Mouse (Mus musculus) macrophage (primary cell): ENCODE measurements around the gene Rtca. TPM values are rescaled to one million over a fixed set of nuclear protein-coding genes. Genes with fewer than 3 reads are reported as not detected.

Experiments used
- H3K27ac ChIP-seq: fragments of 350-480 bp; formaldehyde crosslinking; 2 replicates; pipeline ENCODE4 v1.9.0; 2021
- H3K36me3 ChIP-seq: fragments of 350-480 bp; formaldehyde crosslinking; 2 replicates; pipeline ENCODE4 v1.9.0; 2021; ENCODE audit errors: inconsistent target
- H3K4me3 ChIP-seq: fragments of 350-480 bp; formaldehyde crosslinking; 2 replicates; pipeline ENCODE4 v1.9.0; 2021; ENCODE audit errors: inconsistent target
- H3K79me2 ChIP-seq: fragments of 350-480 bp; formaldehyde crosslinking; 2 replicates; pipeline ENCODE4 v1.9.0; 2021; ENCODE audit errors: inconsistent target
- WGBS: methylation state at CpG from one replicate; pipeline ENCODE4 v1.1.7; 2026; ENCODE audit warnings: inconsistent platforms; ENCODE audit not compliant: missing documents; 5-methylcytosine and 5-hydroxymethylcytosine counted together
- polyA plus RNA-seq: library from polyadenylated mRNA; stranded (reverse); fragments of 250-400 nt; gene quantifications from 3 replicates; pipeline ENCODE4 v1.2.4, GENCODE M21; 2018; ENCODE audit warnings: inconsistent platforms

The Rtca gene
- polyA plus RNA-seq, 1 experiment from 2014 or later = 15.1 TPM

DNA sequence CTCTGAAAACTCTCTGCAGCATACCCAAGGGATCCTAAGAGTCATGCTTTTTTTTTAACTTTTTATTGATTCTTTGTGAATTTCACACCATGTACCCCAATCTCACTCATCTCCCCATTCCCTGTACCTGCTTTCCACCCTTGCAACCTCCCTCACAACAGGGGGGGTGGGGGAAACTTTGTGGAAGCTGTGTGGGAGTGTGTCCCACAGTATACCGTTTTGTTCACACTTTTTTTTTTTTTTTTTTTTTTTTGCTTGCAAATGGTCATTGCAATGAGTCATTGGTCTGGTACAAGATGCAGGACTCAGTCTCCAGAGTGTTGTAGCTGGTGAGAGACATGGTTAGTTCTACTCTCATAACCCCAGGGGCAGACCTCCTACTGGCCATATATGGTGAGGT, 65.2 kb downstream of the Rtca start:
- no CpG with 5 or more reads among the region's 1 CpGs for WGBS
- Histone ChIP-seq H3K36me3 (no peaks in the 10 kb centered on the region), H3K27ac (no peak overlapping the region), H3K79me2 (no peaks in the 10 kb centered on the region), H3K4me3 (no peak overlapping the region)

GRCm38 (mm10) chr3:116441518-116442205, 66.3 kb downstream of the Rtca start:
- H3K27ac ChIP-seq = no peak overlapping the region
- 96% methylated on average over 15 of the region's 15 CpGs for WGBS

DNA sequence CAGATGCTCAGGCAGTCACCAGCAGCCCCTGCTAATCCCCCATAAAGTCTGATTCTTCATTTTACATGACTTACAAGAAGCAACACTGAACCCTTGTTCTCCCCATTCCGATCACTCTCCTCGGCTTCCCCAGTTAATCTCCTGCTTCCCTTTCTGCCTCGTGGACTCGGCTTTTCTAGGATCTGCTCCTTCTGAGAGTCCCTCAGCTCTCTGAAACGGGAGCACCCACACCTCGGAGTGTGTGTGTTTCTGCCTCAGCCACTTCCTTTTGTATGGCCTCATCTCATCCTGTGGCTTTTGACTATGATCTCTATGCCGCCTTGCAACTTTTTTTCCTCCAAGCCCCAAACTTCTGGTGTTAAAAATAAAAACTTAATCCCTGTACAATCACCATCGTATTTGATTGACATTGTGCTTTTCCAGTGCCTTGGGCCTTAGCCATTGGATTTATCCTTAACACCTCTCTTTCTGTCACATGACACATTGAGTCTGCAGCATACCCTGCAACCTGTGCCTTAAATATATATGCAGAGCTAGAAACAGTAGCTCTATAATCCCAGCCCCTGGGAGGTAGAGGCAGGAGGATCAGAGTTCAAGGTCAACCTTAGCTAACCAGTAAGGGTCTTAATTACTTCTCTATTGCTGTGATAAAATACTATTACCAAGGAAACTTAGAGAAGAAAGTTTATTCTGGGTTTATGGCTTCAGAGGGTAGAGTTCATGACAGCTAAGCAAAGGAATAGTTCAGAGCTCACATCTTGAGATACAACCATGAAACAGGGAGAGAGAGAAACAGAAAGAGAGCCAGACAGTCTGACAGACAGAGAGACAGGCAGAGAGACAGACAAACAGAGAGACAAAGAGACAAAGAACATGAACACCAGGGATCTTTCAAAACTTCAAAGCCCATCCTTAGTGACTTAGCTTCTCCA, 67.7 kb downstream of the Rtca start:
- H3K4me3 ChIP-seq = no peak overlapping the region
- H3K36me3 ChIP-seq = no peaks in the 10 kb centered on the region
- H3K79me2 ChIP-seq = no peaks in the 10 kb centered on the region
- no peak overlapping the region for H3K27ac ChIP-seq
- 7% methylated on average over 8 of the region's 8 CpGs for WGBS

More at GRCm38 (mm10) chr3:116441518-116442205, 66.3 kb downstream of the Rtca start:
- H3K4me3 ChIP-seq = no peak overlapping the region
- no peaks in the 10 kb centered on the region for H3K79me2 ChIP-seq
- no peaks in the 10 kb centered on the region for H3K36me3 ChIP-seq

Other genes starting within 250 kb of the Rtca start
- 2.0 to 2.2 TPM (median 2.1 TPM) in 3 replicates for gene Cdc14a, start 84.2 kb downstream of the Rtca start, polyA plus RNA-seq
- gene Dbt, start 4.9 kb upstream of the Rtca start, polyA plus RNA-seq = 10.3 to 14.6 TPM (median 12.6 TPM) in 3 replicates
- gene Lrrc39, start 54.8 kb upstream of the Rtca start, polyA plus RNA-seq = 1.9 to 10.2 TPM (median 2.7 TPM) in 3 replicates
- gene Sass6, start 86.8 kb upstream of the Rtca start, polyA plus RNA-seq = 6.4 to 7.6 TPM (median 6.7 TPM) in 3 replicates
- gene Trmt13, start 106.4 kb upstream of the Rtca start, polyA plus RNA-seq = 7.4 to 9.9 TPM (median 9.7 TPM) in 3 replicates
- 40.3 to 52.4 TPM (median 44.3 TPM) in 3 replicates for gene Mfsd14a, start 154.5 kb upstream of the Rtca start, polyA plus RNA-seq
- not detected in 3 replicates for gene Gm43191, start 173.1 kb upstream of the Rtca start, polyA plus RNA-seq
- 17.7 to 27.8 TPM (median 21.7 TPM) in 3 replicates for gene Slc35a3, start 204.6 kb upstream of the Rtca start, polyA plus RNA-seq